Mouse (Mus musculus) stomach, postnatal 0 days (tissue): ENCODE results near the gene Aph1a.
A peak's percentile ranks its signal among the peaks of the same experiment; 100 is the strongest.

ENCODE experiments used
- CTCF ChIP-seq: IDR thresholded peaks from 2 replicates; pipeline ENCODE4 v1.5.1; 2016; ENCODE audit warnings: antibody characterized with exemption, low read depth, mild to moderate bottlenecking, moderate library complexity
- EP300 ChIP-seq: optimal IDR thresholded peaks from 2 replicates; pipeline ENCODE3; 2016; ENCODE audit warnings: antibody characterized with exemption

DNA sequence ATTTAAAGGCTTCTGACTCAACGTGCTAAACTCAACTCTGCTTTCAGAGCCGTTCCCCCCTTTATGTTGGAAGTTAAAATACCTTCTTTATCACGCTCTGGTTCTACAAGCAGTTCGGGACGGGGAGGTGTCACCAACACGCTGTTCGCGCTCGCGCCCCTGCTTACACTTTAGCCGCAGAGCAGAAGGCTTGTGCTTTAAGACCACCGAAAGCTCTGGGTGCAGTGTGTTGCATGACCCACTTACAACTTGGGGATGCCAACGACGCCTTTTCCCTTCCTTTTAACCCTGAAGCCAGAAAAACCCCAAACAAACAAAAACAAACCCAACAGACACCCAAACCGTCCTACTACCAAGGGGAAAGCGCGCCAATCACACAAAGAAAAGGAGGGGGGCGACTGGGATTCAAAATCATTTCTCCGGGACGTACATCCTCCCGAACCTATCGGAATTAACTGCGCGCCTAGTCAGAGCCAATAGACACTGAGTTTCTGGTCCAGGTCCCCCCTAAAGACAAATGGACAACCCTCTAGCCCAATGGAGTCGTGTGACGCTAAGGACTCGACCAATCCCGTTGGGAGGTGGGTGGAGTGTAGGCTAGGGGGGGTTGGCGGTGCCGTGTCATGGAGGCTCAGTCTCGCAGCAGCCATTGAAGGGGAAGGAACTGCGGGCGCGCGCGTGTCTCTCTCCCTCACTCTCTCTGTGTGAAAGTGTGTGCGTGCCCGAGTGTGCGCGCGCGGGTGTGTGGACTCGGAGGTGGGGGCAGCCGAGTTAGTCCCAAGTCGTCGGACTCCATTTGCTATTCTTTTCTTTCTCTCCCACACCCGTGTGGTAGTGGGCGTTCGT is 35.1 kb downstream of the Aph1a start, which contains the start of gene Anp32e:
- TF ChIP-seq CTCF (no peak), EP300 (peak; percentile 96)
